Mouse (Mus musculus) liver, adult (tissue): Measurements from ENCODE around the gene Eri2.

Experiments used
- GATA4 ChIP-seq: IDR thresholded peaks from 2 replicates; pipeline ENCODE4 v1.6.1; 2014; ENCODE audit warnings: mild to moderate bottlenecking, low read length; ENCODE audit not compliant: insufficient replicate concordance

Eri2 gene

DNA sequence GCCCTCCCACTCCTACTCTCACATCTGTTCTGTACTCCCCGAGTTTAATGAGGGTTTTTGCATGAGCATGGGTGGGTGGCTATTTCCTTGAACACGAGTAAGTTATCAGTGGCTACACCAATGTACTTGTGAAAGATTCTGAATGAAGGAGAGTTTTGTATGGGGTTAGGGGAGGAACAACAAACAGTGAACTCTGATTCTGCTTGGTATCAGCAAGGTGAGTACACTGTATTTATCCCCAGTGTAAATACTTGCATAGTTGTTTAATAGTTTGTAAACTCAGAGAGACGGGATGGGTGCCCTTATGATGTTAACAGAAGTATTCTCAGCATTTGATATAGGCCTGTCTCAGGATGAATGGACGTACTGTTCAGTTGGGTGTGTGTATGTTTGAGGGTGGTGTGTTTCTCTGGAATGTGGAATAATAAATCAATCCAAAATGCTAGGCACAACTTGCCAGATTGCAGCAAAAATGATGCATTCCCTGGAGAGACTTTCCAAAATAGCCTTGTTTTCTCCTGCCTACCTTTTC is 31.6 kb downstream of the Eri2 start:
- no peak for TF ChIP-seq GATA4

GRCm38 (mm10) chr7:119760527-119760951 is 33.3 kb downstream of the Eri2 start, which contains the start of gene Acsm3:
Acsm3 (plus strand) TSS chr7:119760923.
- 0 out of 2 replicates have a peak, but pooled peaks have one; percentile 36 for TF ChIP-seq GATA4

- no peak for TF ChIP-seq GATA4
Measured at GRCm38 (mm10) chr7:119753696-119754095, 40.2 kb downstream of the Eri2 start.

GRCm38 (mm10) chr7:119749942-119750341 is 43.9 kb downstream of the Eri2 start:
- TF ChIP-seq GATA4: no peak

- no peak for TF ChIP-seq GATA4
Measured at GRCm38 (mm10) chr7:119748761-119749160, 45.1 kb downstream of the Eri2 start.

GRCm38 (mm10) chr7:119745869-119746268 is 48.0 kb downstream of the Eri2 start:
- TF ChIP-seq GATA4: no peak

- TF ChIP-seq GATA4: no peak
Measured at GRCm38 (mm10) chr7:119744321-119744720, 49.5 kb downstream of the Eri2 start.

DNA sequence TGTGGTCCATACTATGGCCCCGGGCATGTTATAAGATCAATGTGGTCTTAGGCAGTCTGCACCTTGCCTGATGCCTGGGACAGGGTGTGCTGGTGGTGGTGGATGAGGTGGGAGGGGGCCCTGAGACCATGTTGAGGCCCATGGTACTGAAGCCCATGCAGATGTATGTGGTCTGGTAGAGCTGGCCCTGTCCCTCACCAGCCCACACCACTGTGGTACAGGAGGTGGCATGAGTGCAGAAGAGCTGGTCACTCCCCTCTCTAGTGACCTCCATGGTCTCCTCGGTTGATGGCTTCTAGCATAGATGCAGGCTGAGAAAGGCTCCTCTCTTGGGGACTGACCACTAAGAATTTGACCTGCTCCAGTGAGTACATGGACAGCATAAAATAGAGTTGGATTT is 55.0 kb downstream of the Eri2 start:
- no peak for TF ChIP-seq GATA4

- no peak for TF ChIP-seq GATA4
Measured at GRCm38 (mm10) chr7:119727621-119728020, 66.2 kb downstream of the Eri2 start.

GRCm38 (mm10) chr7:119720947-119721310 is 72.9 kb downstream of the Eri2 start:
- TF ChIP-seq GATA4: no peak

DNA sequence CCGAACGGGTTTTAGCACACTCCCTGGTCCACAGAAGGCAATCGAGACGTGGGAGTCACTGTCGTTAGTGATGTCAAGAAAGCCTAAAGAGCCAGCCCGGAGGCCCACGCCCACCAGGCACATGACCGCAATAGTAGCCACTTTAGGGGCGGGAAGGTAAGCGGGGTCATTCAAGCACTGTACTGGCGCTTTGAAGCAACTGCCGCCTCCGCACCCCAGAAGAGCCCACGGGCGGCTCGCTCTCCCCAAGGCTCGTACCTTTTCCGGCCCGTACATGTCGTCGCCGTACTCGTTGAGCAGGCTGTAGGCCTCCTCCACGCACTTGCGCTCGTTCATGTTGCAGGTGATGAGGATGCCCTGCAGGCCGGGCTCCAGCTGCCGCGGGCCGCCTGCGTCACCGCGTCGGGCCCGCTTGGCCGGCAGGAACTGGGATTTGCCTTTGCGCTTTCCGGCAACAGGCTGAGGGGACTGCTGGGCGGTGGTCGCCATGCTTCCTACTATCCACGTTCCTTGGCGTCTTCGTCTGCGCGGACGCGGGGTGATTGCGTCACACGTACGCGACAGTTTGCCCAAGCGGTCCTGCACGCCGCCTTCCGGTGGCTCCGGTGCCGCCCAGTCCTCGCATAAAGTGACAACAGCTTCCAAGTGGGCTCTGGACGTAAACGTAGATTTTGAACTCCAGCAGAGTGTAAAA is 73.5 kb downstream of the Eri2 start, which contains the start of gene Thumpd1:
Thumpd1 (minus strand) TSS at position 546 of the 694 bp plus-strand sequence.
- TF ChIP-seq GATA4: no peak
